Mouse (Mus musculus): ENCODE data around the gene Stat6.

GRCm38 (mm10) chr10:127605251-127605547 is 37.6 kb upstream of the Stat6 start:
- no peak for TF ChIP-seq CTCF (IDR thresholded peaks at IDR 0.05; ENCODE audit: control insufficient read depth, insufficient read depth, low read length)
- no peak for TF ChIP-seq POLR2A (IDR thresholded peaks at IDR 0.05; ENCODE audit: borderline replicate concordance, control insufficient read depth, low read depth, low read length)
